Mouse (Mus musculus) neutrophil, adult 83 days (primary cell): ENCODE results near the gene Obp2b. TPM values are rescaled to one million over a fixed set of nuclear protein-coding genes. Genes with fewer than 3 reads are reported as not detected.

Source experiments
- total RNA-seq, 2 experiments: library from RNA; stranded (reverse); gene quantifications; one replicate each; pipeline ENCODE4 v1.2.4; 2023

The Obp2b gene
- not detected for total RNA-seq

GRCm38 (mm10) chr2:25736709-25737108 is at the start of gene Obp2b:
Obp2b (plus strand) TSS chr2:25737009.

GRCm38 (mm10) chr2:25699743-25700142 is 37.1 kb upstream of the Obp2b start, which contains the start of gene Obp2a:
Obp2a (plus strand) TSS chr2:25700043.

GRCm38 (mm10) chr2:25706643-25707481 is 29.9 kb upstream of the Obp2b start, which contains the start of gene Bmyc:
Bmyc (plus strand) TSS chr2:25706739.

GRCm38 (mm10) chr2:25765269-25765668 is 28.5 kb downstream of the Obp2b start, which contains the start of gene Lcn3:
Lcn3 (plus strand) TSS chr2:25765569.

GRCm38 (mm10) chr2:25776717-25777116 is 39.9 kb downstream of the Obp2b start, which contains the start of gene Lcn11:
Lcn11 (plus strand) TSS chr2:25777017.

GRCm38 (mm10) chr2:25781957-25782356 is 45.1 kb downstream of the Obp2b start, which contains the start of gene Gm13539:
Gm13539 (plus strand) TSS chr2:25782257.

Other genes starting within 250 kb of the Obp2b start
- gene Lcn12, start 243.1 kb upstream of the Obp2b start, total RNA-seq = not detected
- gene Fbxw5, start 236.3 kb upstream of the Obp2b start, total RNA-seq = 10 to 100 TPM; 25.2 to 34.4 TPM
- under 1 TPM in 1 of 2 experiments, not detected in 1; 0.95 TPM for gene C8g, start 235.3 kb upstream of the Obp2b start, total RNA-seq
- gene Traf2, start 190.1 kb upstream of the Obp2b start, total RNA-seq = 10 to 100 TPM; 21.7 to 24.5 TPM
- gene Edf1, start 179.2 kb upstream of the Obp2b start, total RNA-seq = 100 to 1,000 TPM in 1 of 2 experiments, 10 to 100 TPM in 1; 97.5 to 101 TPM
- gene Mamdc4, start 162.2 kb upstream of the Obp2b start, total RNA-seq = under 1 TPM; 0.51 to 0.99 TPM
- gene Phpt1, start 161.8 kb upstream of the Obp2b start, total RNA-seq = 1 to 10 TPM; 8.1 to 8.8 TPM
- not detected for gene Ajm1, start 155.3 kb upstream of the Obp2b start, total RNA-seq
- 10 to 100 TPM; 34.0 to 41.8 TPM for gene Rabl6, start 128.5 kb upstream of the Obp2b start, total RNA-seq
- not detected for gene Ccdc183, start 119.3 kb upstream of the Obp2b start, total RNA-seq
- 1 to 10 TPM; 5.3 to 5.9 TPM for gene Tmem141, start 115.0 kb upstream of the Obp2b start, total RNA-seq
- gene Fcna, start 109.0 kb upstream of the Obp2b start, total RNA-seq = 1 to 10 TPM in 1 of 2 experiments, under 1 TPM in 1; 0.79 to 1.7 TPM
- not detected for gene Lcn8, start 83.9 kb upstream of the Obp2b start, total RNA-seq
- not detected for gene Lcn5, start 79.1 kb upstream of the Obp2b start, total RNA-seq
- gene Lcn6, start 60.2 kb upstream of the Obp2b start, total RNA-seq = not detected
- gene Lcn10, start 54.3 kb upstream of the Obp2b start, total RNA-seq = not detected
- not detected for gene Obp2a, start 37.0 kb upstream of the Obp2b start, total RNA-seq
- 1 to 10 TPM; 3.2 to 6.8 TPM for gene Bmyc, start 30.3 kb upstream of the Obp2b start, total RNA-seq
- gene Lcn3, start 28.6 kb downstream of the Obp2b start, total RNA-seq = not detected
- gene Lcn11, start 40.0 kb downstream of the Obp2b start, total RNA-seq = not detected
- gene Gm13539, start 45.2 kb downstream of the Obp2b start, total RNA-seq = not detected
- gene Glt6d1, start 78.8 kb downstream of the Obp2b start, total RNA-seq = not detected
- not detected for gene Lcn9, start 86.1 kb downstream of the Obp2b start, total RNA-seq
- gene Sohlh1, start 110.2 kb downstream of the Obp2b start, total RNA-seq = not detected
- not detected for gene Kcnt1, start 126.7 kb downstream of the Obp2b start, total RNA-seq
- 10 to 100 TPM in 1 of 2 experiments, 1 to 10 TPM in 1; 9.7 to 10.5 TPM for gene Camsap1, start 246.3 kb downstream of the Obp2b start, total RNA-seq